Mouse (Mus musculus) adrenal gland, postnatal 25 days (tissue): Measurements from ENCODE around the gene Gpc6. TPM values are rescaled to one million over a fixed set of nuclear protein-coding genes. Genes with fewer than 3 reads are reported as not detected.

ENCODE experiments used
- DNase-seq: peaks from one replicate; pipeline ENCODE4 v3.0.0; 2021; ENCODE audit warnings: mixed read lengths
- total RNA-seq: library from RNA; stranded (reverse); gene quantifications from 2 replicates; pipeline ENCODE4 v1.2.3, GENCODE M21; 2021

Gene Gpc6
- total RNA-seq, 1 experiment from 2014 or later: 12.1 TPM

- DNase-seq: no peak
Measured at GRCm38 (mm10) chr14:117871268-117871667, 946.2 kb downstream of the Gpc6 start.

- DNase-seq: peak; percentile 50
Measured at GRCm38 (mm10) chr14:117879313-117879712, 954.2 kb downstream of the Gpc6 start.

DNA sequence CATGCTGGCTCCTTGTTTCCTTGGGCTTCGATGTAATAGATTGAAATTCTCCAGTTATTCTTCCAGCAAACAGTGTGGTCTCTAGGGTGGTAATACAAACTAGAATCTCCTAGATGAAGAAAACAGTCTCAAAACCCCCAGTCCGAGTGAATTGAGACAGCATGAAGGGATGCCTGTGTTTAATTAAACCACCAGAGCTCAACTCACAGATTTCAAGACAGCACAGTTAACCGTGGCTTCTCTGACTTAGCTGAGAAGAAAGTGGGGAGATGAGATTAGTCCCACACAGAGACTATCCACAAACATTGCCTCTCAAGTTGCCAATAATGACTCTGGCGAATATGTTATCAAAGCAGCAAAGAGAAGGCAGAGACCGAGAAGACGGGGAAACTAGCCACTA lies 956.0 kb downstream of the Gpc6 start:
- no peak for DNase-seq

GRCm38 (mm10) chr14:117882222-117882621 lies 957.1 kb downstream of the Gpc6 start:
- DNase-seq: peak; percentile 57

DNA sequence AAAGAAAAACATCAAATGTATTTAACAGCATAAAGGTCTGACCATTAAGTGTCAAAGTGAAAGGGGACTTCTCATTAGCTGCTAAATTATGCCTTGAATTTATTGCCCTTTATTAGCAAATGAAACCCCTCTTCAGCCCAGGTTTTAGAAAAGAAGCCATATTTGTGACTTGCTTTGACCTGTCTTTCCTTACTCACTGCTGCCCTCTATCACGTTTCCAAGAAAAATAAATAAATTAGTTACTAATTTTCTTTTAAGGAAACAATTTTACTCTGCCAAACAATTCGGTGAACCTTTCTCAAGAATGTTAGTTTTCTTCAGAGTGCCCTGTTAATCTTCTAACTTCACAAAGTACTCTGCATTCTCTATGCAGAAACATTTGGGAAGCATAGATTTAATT lies 964.5 kb downstream of the Gpc6 start:
- DNase-seq: no peak

DNA sequence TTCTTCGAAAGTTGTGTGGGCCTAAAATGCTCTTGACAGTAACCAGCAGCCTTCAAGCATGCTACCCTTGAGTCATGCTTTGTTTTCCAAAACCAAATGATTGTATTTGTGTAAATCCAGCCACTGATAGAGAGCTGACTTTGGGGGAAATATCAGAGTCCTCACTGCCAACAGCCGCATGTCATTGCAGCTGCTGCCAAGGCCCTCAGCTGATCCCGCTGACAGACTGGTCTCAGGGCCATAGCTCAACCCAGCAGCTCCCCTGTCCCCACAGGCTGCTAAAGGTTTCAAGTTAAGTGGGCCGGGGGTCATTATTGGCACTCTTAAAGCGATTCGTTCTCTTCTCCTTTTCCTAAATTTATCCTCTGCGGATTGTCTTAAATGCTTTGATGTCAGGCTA lies 966.3 kb downstream of the Gpc6 start:
- peak; percentile 15 for DNase-seq

- DNase-seq: no peak
Measured at GRCm38 (mm10) chr14:117892026-117892425, 966.9 kb downstream of the Gpc6 start.

GRCm38 (mm10) chr14:117894869-117895538 lies 969.9 kb downstream of the Gpc6 start:
- no peak for DNase-seq

DNA sequence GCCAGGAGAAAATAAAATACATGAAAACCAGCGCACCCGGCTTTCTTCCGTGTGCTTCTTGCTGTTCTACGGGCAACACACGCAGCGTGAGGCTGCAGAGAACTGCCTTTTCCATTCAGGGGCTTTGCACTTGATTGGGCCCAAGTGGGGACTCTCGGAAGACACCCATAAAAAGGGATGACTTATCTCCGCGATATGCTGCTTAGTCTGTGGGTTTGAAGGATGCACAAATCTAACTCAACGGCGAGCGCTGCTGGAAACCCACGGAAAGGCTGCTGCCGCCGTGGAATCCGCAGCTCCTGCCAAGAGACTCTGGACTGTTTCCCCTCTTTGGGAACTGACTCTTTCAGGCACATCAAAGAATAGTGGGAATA lies 970.4 kb downstream of the Gpc6 start:
- DNase-seq: no peak

GRCm38 (mm10) chr14:117904300-117904699 lies 979.2 kb downstream of the Gpc6 start:
- no peak for DNase-seq

- no peak for DNase-seq
Measured at GRCm38 (mm10) chr14:117905701-117906100, 980.6 kb downstream of the Gpc6 start.

GRCm38 (mm10) chr14:117906361-117906760 lies 981.2 kb downstream of the Gpc6 start:
- no peak for DNase-seq

- no peak for DNase-seq
Measured at GRCm38 (mm10) chr14:117908231-117908920, 983.3 kb downstream of the Gpc6 start.

DNA sequence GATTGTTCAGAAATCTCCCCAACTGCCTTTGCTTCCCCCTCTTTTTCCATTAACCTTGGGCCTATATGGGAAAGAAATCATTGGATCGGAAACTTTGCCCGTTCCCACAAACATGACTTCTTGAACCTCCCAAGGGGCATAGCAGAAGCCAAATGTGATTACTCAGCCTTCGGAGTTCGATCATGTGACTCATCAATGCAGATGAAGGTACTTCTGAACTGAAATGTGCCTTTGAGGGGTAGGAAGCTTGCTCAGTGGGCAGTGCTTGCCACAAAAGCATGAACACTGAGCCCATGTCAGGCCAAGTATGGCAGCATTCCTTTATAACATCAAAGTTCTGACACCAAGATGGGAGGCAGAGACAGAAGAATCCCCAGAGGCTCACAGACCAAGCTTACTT lies 983.9 kb downstream of the Gpc6 start:
- no peak for DNase-seq

- no peak for DNase-seq
Measured at GRCm38 (mm10) chr14:117910323-117910722, 985.2 kb downstream of the Gpc6 start.

DNA sequence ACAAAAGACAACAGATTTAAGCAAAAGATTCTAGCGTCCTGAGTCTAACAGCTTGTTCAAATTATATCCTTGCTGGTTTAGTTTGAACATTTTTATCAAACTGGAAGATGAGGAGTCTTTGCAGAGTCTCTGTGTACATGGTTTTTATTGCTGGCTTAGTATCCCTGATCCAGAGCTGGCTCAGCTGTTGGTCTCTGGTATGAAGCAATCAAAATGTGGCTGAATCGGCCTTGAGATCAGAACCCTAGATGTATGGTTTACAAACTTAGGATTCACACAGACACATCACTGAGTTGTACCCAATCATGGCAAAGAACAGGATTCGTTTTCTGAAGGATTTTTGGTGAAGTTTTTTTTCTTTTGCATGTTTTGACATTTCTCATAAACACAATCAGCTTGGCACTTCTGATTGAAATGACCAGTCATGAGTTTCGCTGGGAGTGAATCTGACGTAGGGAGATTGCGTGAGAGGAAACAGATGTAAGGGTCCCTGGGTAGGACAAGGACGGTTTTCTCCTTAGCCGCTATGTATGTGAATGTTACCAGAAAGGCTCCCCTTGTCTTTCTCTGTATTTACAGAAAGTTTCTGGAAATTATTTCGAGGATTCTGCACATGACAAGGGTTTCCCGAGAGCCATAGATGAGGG lies 987.6 kb downstream of the Gpc6 start:
- DNase-seq: no peak

- no peak for DNase-seq
Measured at GRCm38 (mm10) chr14:117916577-117916976, 991.5 kb downstream of the Gpc6 start.

- no peak for DNase-seq
Measured at GRCm38 (mm10) chr14:117918724-117919123, 993.6 kb downstream of the Gpc6 start.

DNA sequence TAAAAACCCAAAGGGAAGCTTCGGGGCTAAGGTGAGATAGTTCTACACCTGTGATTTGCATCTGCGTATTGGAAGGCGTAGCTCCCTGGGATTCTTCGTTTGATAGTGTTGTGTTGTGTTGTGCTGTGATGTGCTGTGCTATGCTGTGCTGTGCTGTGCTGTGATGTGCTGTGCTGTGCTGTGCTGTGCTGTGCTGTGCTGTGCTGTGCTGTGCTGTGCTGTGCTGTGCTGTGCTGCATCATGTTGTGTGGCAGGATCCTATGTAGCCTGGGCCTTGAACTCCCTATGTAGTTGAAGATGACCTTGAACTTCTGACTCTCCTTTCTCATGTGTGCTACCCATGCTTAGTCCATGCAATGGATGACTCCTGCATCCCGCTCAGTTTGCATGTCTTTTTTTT lies 994.5 kb downstream of the Gpc6 start:
- no peak for DNase-seq

- DNase-seq: no peak
Measured at GRCm38 (mm10) chr14:117921393-117922014, 996.4 kb downstream of the Gpc6 start.

GRCm38 (mm10) chr14:117923667-117924066 lies 998.6 kb downstream of the Gpc6 start:
- no peak for DNase-seq

- DNase-seq: no peak
Measured at GRCm38 (mm10) chr14:117930105-117930847, 1005.2 kb downstream of the Gpc6 start.
